Mouse (Mus musculus): ENCODE data around the gene Selp. TPM values are rescaled to one million over a fixed set of nuclear protein-coding genes. Genes with fewer than 3 reads are reported as not detected.

The Selp gene
- total and polyA plus RNA-seq, 3 experiments, result 1.7 to 3.6 (median 1.8) TPM

DNA sequence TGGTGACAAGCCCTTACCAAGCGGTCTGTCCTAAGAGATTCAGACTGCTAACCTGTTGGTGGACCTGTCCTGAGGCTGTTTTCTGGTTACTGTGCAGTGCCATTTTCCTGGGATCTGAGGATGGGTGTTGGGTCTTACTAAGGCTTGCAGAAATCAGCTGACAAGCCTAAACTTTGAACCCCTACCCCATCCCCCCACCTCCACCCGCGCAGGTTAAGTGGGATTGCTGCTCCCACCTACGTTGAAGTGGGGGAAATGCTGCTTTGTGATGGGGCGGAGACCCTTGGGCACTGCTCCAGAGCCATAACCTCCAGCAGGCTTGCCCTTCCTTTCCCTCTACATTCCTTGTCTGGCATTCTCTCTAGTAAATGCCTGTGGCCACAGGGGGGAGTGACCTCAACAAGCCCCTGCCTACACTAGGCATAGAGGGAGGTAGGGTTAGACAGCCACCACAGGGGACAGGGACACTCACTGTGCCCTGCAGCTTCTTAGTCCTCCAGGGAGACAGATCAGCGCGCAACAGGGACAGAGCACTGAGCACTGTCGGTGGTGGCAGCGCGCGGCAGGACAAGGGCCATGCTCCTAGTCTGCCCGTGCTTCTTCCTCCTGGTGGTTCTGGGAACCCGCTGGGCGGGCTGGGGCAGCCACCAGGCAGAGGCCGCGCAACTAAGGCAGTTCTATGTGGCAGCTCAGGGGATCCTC, 36.5 kb downstream of the Selp start, which contains the start of gene F5:
Gene F5 (plus strand): TSS at position 452 of the 702 bp plus-strand sequence.
- intact Hi-C loops (cut with DNase I), result no loop called here
- H3K79me2 ChIP-seq (replicated peaks; ENCODE audit: control insufficient read depth, insufficient read depth, low read length), result no peaks in the 10 kb centered on the region
- H3K36me3 ChIP-seq (ENCODE audit: control insufficient read depth, insufficient read depth, low read length), result no peaks in the 10 kb centered on the region
- no peak within 1 kb of the TSS for H3K4me3 ChIP-seq
- H3K9ac ChIP-seq (ENCODE audit: low read depth, low read length), result no peak within 1 kb of the TSS
- H3K27ac ChIP-seq, result no peak within 1 kb of the TSS
- 20% methylated on average over 16 of the region's 16 CpGs for WGBS
- DNase-seq, result no peak
- TF ChIP-seq EP300 (IDR thresholded peaks at IDR 0.05; ENCODE audit: insufficient read depth, low read depth, low read length), result no peak
- TF ChIP-seq POLR2A (IDR thresholded peaks at IDR 0.05; ENCODE audit: insufficient read depth, low read depth, low read length), result no peak
- no peak for TF ChIP-seq CTCF (IDR thresholded peaks at IDR 0.05)
- H3K27me3 ChIP-seq (ENCODE audit: control insufficient read depth, insufficient read depth, low read length), result 0 out of 2 replicates have a peak, but pooled peaks cover 1% of the 10 kb centered on the region
- H3K4me1 ChIP-seq (ENCODE audit: control insufficient read depth, insufficient read depth, low read length), result no peaks in the 10 kb centered on the region

GRCm38 (mm10) chr1:164152836-164153235, 37.8 kb downstream of the Selp start:
- Histone ChIP-seq H3K4me1 (ENCODE audit: control insufficient read depth, insufficient read depth, low read length) (no peaks in the 10 kb centered on the region), H3K36me3 (ENCODE audit: control insufficient read depth, insufficient read depth, low read length) (no peaks in the 10 kb centered on the region), H3K79me2 (replicated peaks; ENCODE audit: control insufficient read depth, insufficient read depth, low read length) (no peaks in the 10 kb centered on the region), H3K4me3 (no peak overlapping the region), H3K27ac (no peak overlapping the region), H3K27me3 (ENCODE audit: control insufficient read depth, insufficient read depth, low read length) (0 out of 2 replicates have a peak, but pooled peaks cover 1% of the 10 kb centered on the region), H3K9ac (ENCODE audit: low read depth, low read length) (no peak overlapping the region)
- intact Hi-C loops (cut with DNase I), result no loop called here
- TF ChIP-seq EP300 (IDR thresholded peaks at IDR 0.05; ENCODE audit: insufficient read depth, low read depth, low read length), result no peak
- TF ChIP-seq CTCF (IDR thresholded peaks at IDR 0.05), result no peak
- DNase-seq, result no peak
- WGBS, result 79% methylated on average over 5 of the region's 5 CpGs

DNA sequence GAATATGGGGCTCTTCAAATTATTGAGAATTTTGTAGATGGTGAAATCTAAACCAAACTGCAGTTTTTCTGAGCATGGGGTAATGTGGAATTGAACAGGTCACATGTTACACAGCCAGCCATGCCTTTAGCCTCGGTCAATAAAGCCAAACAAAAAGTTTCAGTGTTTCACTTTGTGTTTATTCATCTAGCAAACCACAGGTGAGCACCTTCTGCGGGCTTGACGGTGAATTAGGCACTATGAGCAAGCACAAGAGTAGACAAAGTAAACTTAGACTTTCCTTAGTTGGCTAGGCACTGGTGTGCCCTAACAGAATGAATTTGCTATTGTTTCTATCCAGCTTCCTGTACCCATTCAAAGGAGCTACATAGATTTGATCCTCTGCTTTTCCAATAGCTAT, 39.9 kb downstream of the Selp start:
- Histone ChIP-seq H3K27ac (no peak overlapping the region), H3K36me3 (ENCODE audit: control insufficient read depth, insufficient read depth, low read length) (no peaks in the 10 kb centered on the region), H3K4me3 (no peak overlapping the region), H3K27me3 (ENCODE audit: control insufficient read depth, insufficient read depth, low read length) (0 out of 2 replicates have a peak, but pooled peaks cover 1% of the 10 kb centered on the region), H3K9ac (ENCODE audit: low read depth, low read length) (no peak overlapping the region), H3K79me2 (replicated peaks; ENCODE audit: control insufficient read depth, insufficient read depth, low read length) (no peaks in the 10 kb centered on the region), H3K4me1 (ENCODE audit: control insufficient read depth, insufficient read depth, low read length) (no peaks in the 10 kb centered on the region)
- intact Hi-C loops (cut with DNase I), result no loop called here
- WGBS, result 83% methylated on average over 3 of the region's 3 CpGs
- TF ChIP-seq POLR2A (IDR thresholded peaks at IDR 0.05; ENCODE audit: insufficient read depth, low read depth, low read length) (no peak), CTCF (IDR thresholded peaks at IDR 0.05) (no peak), EP300 (IDR thresholded peaks at IDR 0.05; ENCODE audit: insufficient read depth, low read depth, low read length) (no peak)
- DNase-seq, result no peak

GRCm38 (mm10) chr1:164158571-164158970, 43.5 kb downstream of the Selp start:
- Histone ChIP-seq H3K36me3 (ENCODE audit: control insufficient read depth, insufficient read depth, low read length) (no peaks in the 10 kb centered on the region), H3K27me3 (ENCODE audit: control insufficient read depth, insufficient read depth, low read length) (no peaks in the 10 kb centered on the region), H3K4me3 (no peak overlapping the region), H3K4me1 (ENCODE audit: control insufficient read depth, insufficient read depth, low read length) (no peaks in the 10 kb centered on the region), H3K27ac (no peak overlapping the region), H3K9ac (ENCODE audit: low read depth, low read length) (no peak overlapping the region), H3K79me2 (replicated peaks; ENCODE audit: control insufficient read depth, insufficient read depth, low read length) (no peaks in the 10 kb centered on the region)
- intact Hi-C loops (cut with DNase I), result no loop called here
- DNase-seq, result no peak
- WGBS, result 70% methylated on average over 4 of the region's 4 CpGs
- no peak for TF ChIP-seq POLR2A (IDR thresholded peaks at IDR 0.05; ENCODE audit: insufficient read depth, low read depth, low read length)
- no peak for TF ChIP-seq CTCF (IDR thresholded peaks at IDR 0.05)
- TF ChIP-seq EP300 (IDR thresholded peaks at IDR 0.05; ENCODE audit: insufficient read depth, low read depth, low read length), result no peak

- no peaks in the 10 kb centered on the region for H3K4me1 ChIP-seq (ENCODE audit: control insufficient read depth, insufficient read depth, low read length)
- H3K27me3 ChIP-seq (ENCODE audit: control insufficient read depth, insufficient read depth, low read length), result no peaks in the 10 kb centered on the region
- H3K36me3 ChIP-seq (ENCODE audit: control insufficient read depth, insufficient read depth, low read length), result no peaks in the 10 kb centered on the region
- WGBS, result 67% methylated on average over 2 of the region's 2 CpGs
- H3K9ac ChIP-seq (ENCODE audit: low read depth, low read length), result no peak overlapping the region
- no peak for DNase-seq
- TF ChIP-seq POLR2A (IDR thresholded peaks at IDR 0.05; ENCODE audit: insufficient read depth, low read depth, low read length) (no peak), CTCF (IDR thresholded peaks at IDR 0.05) (no peak), EP300 (IDR thresholded peaks at IDR 0.05; ENCODE audit: insufficient read depth, low read depth, low read length) (no peak)
- no peaks in the 10 kb centered on the region for H3K79me2 ChIP-seq (replicated peaks; ENCODE audit: control insufficient read depth, insufficient read depth, low read length)
- intact Hi-C loops (cut with DNase I), result no loop called here
- no peak overlapping the region for H3K27ac ChIP-seq
- H3K4me3 ChIP-seq, result no peak overlapping the region
Measured at GRCm38 (mm10) chr1:164159781-164160180, 44.7 kb downstream of the Selp start.

DNA sequence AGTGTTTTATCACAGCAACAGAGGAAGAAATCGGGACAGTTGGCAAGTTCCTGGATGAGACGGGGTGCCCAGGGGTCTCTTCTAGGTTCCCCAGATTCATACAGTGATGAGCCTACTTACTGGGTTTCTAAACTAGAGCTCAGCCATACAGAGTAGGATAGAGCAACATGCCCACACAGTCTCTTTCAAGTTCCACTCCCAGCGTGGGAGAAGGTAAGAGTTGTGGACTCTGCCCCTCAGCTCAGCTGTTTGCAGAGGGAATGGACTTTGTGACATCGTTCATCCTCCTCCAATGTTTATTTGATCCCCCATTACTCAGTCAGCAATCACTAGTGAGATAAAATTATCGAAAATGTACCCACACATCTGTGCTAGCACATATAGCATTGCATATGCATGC, 47.7 kb downstream of the Selp start:
- no peak for DNase-seq
- intact Hi-C loops (cut with DNase I), result no loop called here
- Histone ChIP-seq H3K27me3 (ENCODE audit: control insufficient read depth, insufficient read depth, low read length) (no peaks in the 10 kb centered on the region), H3K36me3 (ENCODE audit: control insufficient read depth, insufficient read depth, low read length) (no peaks in the 10 kb centered on the region), H3K4me1 (ENCODE audit: control insufficient read depth, insufficient read depth, low read length) (no peaks in the 10 kb centered on the region), H3K4me3 (no peak overlapping the region), H3K9ac (ENCODE audit: low read depth, low read length) (no peak overlapping the region), H3K27ac (no peak overlapping the region), H3K79me2 (replicated peaks; ENCODE audit: control insufficient read depth, insufficient read depth, low read length) (no peaks in the 10 kb centered on the region)
- WGBS, result 67% methylated on average over 5 of the region's 5 CpGs
- TF ChIP-seq EP300 (IDR thresholded peaks at IDR 0.05; ENCODE audit: insufficient read depth, low read depth, low read length), result no peak
- TF ChIP-seq POLR2A (IDR thresholded peaks at IDR 0.05; ENCODE audit: insufficient read depth, low read depth, low read length), result no peak
- TF ChIP-seq CTCF (IDR thresholded peaks at IDR 0.05), result no peak

Measured in heart, adult 2 months (tissue).